Mouse (Mus musculus) E14TG2a.4 (cell line): ENCODE data around the gene Sox8.

Experiments used
- CTCF ChIP-seq: conservative IDR thresholded peaks from 2 replicates; pipeline ENCODE4 v1.5.1; 2014; ENCODE audit warnings: low read length
- POU5F1 ChIP-seq: IDR thresholded peaks from 2 replicates; pipeline ENCODE4 v1.6.1; 2014; ENCODE audit warnings: low read length, borderline replicate concordance

GRCm38 (mm10) chr17:25593411-25594261 lies 23.1 kb upstream of the Sox8 start:
- TF ChIP-seq CTCF (no peak), POU5F1 (no peak)
